Mouse (Mus musculus): ENCODE data around the gene Ugt1a10.
"Not testable (repeated sequence)": the region's sequence is repeated elsewhere in the genome, so short reads cannot be mapped to it uniquely, and the experiment has no call there.

Ugt1a10 gene

DNA sequence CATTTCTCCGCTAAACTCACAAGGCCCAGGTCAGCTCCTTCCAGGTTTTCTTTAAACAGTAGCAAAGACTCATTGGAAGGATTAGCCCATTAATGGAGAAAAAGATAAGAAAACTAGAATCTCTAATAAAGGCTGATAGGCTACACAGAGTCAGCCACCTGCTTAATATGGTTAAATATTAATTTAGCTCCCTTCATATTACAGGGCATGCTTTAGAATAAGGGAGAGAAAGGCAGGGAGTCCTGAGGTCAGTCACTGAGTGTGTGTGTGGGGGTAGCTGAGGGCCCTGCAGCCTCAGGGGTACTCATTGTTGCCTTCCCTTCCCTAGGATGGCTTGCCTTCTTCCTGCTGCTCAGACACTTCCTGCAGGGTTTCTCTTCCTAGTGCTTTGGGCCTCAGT, 83.0 kb downstream of the Ugt1a10 start:
- no peak for DNase-seq (ENCODE audit: low read depth, low spot score)

DNA sequence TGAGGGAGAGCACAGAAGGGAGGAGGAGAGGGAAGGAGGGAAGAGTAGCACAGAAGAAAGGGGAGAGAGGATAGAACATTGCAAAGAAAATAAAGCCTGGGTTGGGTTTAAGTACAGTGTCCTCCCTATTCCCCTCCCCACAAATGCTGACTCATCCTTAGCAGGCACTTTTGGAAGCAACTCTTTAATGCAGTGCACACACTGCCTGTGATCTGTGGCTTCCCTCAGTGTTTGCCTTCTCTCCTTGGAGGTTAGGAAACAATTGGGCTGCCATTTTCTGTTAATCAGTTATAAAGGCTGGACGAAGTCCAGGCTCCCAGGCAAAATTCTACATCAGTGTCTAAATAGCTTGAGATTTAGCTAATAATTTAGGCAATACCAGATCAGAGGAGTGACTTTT, 85.3 kb downstream of the Ugt1a10 start:
- not testable (repeated sequence) for DNase-seq (ENCODE audit: low read depth, low spot score)

DNA sequence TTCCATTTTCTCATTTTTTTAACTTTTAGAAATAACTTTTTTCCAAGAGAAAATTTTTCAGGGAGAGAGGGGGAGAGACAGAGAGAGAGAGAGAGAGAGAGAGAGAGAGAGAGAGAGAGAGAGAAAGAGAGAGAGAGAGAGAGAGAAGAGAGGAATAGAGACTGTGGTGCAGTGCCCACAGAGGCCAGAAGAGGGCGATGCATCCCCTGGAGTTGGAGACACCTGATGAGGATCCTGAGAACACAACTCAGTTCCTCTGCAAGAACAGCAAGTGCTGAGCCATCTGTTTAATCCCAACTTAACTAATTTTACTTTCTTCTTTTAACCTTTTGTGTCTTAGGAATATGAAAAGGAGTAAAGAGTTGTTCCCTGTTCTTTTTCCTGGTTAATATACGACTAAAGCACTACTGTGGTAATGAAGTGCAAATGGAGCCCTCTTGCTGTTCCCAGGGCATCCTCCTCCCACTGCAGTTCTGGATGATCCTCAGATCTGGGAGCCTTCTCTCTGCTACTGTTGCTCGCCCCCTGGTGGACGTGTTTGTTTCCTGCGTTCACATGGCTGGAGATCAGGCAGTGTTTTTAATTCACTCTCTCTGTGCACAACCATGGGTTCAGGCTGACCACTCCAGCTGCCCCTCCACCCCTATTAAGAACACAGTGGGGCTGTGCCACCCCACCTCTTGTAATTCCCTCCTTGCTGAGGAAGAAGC, 88.9 kb downstream of the Ugt1a10 start:
- peak; percentile 26 for DNase-seq (ENCODE audit: low read depth, low spot score)

DNA sequence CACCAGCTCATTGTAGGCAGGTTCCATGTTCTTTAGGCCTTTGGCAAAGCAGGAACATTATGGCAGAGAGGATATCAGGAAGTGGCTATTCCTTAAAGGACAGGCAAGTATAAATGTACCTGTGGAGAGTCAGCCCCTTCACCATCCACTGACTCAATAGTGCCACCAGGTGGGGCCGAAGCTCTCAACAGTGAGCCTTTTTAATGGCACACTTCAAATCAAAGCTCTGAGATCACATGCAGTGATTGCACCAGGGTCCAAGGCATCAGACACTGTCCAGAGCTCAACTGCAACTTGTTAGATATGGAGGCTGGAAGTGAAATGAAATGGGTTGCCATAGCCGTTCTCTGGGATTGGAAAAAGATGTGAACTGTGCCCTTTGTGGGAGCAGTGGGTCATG, 90.1 kb downstream of the Ugt1a10 start:
- not testable (repeated sequence) for DNase-seq (ENCODE audit: low read depth, low spot score)

DNA sequence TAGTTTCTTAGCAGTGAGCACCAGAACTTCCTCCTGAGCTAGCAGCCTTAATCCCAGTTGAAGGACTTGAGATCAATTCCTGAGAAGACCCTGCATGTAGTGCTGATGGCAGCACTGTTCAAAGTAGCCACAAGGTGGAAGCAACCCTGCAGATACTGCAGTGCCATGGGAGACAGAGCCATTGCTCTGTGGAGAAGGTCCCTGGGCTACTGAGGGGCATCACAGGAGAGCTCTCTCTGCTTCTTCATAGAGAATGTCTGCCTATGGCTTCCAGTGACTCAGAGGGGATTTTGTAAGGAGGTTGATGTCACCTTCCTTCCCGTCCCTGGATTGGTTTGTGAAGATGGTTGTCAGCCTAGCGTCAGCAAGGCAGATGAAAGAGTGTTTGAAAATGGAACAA, 94.9 kb downstream of the Ugt1a10 start:
- not testable (repeated sequence) for DNase-seq (ENCODE audit: low read depth, low spot score)

DNA sequence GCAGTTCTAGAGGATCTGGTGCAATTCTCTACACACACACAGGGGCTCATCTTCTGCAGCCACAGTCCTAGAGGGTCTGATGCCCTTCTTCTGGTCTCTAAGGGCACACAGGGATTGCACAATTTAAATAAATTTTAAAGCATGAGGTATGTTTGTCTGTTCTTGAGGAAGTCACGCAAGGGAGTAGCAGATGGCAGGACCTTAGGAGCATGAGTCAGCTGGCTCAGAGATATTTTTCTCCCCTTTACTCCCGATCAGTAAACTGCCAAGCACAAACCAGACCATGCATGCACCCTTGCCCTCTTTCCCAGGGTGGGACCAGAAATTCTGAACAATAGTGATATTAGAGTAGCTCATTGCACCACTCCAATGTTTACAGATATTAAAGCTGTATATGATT, 103.2 kb downstream of the Ugt1a10 start:
- no peak for DNase-seq (ENCODE audit: low read depth, low spot score)

DNA sequence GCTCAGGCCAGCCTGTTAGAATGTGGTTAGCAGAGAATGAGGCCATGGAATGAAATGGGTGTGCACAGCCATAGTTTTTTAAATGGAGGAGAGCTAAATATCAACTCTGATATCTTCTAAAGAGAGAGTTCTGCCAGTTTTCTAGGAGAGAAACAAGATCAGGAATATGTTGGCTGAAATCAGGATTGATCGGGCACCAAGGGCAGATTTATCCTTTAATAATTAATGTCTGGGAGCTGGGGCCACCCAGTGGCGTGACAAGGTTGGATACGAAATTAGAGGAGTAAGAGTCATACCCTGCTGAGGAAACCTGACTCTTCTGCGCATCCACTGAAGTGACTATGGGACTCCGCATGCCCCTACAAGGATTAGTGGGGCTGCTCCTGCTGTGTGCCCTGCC, 110.5 kb downstream of the Ugt1a10 start, which contains the start of gene Ugt1a5:
Ugt1a5 (plus strand) TSS at position 302 of the 400 bp plus-strand sequence.
- no peak for DNase-seq (ENCODE audit: low read depth, low spot score)

DNA sequence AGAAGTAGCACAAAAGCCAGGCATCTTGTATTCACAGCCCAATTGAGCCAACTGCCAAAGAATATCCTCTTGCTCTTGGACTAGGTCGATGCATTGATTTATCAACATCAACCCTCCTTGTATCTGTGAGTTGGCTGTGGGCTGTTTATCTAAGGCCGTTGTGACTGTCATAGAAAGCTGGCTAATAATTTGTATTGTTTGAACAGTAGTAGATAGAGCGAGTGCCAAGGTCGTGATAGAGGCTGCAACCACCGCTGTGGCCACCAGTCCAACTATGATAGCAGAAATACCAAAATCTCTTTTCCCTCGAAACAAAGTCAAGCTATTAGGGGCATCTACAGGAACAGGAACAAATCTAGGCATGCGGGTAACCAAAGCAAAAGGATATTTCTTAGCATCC, 117.0 kb downstream of the Ugt1a10 start:
- DNase-seq (ENCODE audit: low read depth, low spot score), result not testable (repeated sequence)

DNA sequence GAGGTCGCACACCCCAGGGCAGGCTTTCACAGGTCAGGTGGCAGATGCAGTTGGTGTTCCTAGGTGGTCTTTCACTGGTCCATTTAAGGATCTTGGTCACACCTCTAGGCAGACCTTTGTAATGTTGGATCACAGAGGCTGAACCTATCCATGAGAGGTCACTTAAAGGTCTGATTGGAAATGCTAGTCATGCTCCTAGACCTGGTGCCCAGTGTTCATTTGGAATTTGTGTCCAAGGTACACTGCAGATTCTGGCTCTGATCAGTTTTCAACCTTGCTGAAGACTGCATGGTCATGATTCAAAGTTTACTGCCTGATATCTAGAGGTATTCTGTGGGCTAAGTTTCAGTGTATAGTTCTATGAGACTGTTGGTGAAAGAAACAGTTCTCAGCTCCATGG, 124.5 kb downstream of the Ugt1a10 start:
- no peak for DNase-seq (ENCODE audit: low read depth, low spot score)

DNA sequence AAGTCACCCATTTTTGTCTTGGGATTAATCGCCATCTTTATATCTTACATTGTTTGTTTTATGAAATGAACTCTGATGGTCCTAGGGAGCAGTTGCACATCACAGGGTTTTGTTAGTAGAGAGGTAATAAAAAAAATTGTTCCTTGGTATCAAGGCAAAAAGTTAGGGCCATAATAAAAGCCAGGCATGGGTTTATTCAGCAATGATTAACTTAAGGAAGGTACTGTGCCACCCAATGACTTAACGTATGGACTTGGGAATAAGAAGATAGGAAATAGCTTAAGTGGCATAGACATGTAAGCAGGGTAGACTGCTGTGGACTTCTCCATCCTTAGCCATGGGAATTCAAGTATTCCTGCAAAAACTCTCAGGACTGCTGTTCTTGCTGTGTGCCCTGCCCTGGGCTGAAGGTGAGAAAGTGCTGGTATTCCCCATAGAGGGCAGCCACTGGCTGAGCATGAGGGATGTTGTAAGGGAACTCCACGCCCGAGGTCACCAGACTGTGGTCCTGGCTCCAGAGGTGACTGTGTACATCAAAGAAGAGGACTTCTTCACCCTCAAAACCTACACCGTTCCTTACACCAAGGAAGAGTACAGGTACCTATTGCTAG, 131.2 kb downstream of the Ugt1a10 start:
- DNase-seq (ENCODE audit: low read depth, low spot score), result no peak

DNA sequence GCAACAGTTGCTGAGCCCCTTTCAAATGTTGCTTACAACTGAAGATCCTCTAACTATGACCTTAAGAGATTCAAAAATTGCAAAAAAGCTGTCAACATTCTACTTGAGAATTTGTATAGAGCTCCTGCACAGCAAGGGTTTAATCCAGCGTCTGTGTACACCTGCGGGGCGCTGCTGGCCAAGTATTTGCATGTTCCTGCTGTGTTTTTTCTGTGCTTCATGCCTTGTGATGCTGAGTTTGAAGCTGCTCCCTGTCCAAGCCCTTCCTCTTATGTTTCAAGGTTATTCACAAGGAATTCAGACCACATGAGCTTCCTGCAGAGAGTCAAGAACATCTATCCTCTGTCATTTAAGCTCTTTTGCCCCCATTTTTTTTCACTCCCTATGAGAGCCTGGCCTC, 136.9 kb downstream of the Ugt1a10 start:
- no peak for DNase-seq (ENCODE audit: low read depth, low spot score)

DNA sequence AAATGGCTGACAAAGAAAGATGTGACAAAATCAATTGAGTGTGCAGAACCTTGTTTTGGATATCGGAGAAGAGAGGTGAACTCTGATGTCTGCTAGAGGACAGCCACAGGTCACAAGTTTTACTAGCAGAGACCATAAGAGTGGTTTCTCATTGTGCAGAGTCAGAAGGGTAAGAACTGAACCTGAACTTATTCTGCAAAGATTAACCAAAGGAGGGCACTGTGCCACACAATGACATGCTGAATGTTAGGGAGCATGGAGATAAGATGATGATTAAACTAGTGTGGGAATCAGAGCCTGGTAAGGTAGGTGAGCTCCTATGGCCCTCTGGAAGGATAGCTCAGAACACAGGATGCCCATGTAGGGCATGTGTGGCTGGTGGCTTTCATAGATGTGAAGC, 140.5 kb downstream of the Ugt1a10 start:
- DNase-seq (ENCODE audit: low read depth, low spot score), result no peak

DNA sequence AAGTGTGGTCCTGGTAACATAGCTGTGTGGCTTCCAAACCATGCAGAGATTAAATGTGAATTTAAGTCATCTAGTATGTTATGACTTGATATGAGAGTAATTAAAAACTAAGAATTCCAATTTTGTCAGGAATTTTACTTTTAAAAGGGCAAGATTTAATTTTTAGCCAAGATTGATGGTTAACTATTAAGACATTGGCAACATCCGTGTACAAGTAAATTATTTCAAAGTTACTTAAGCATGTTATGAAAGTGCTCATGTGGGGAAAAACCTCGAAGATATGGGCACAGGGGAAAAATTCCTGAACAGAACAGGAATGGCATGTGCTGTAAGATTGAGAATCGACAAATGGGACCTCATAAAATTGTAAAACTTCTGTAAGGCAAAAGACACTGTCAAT, 142.3 kb downstream of the Ugt1a10 start:
- no peak for DNase-seq (ENCODE audit: low read depth, low spot score)

DNA sequence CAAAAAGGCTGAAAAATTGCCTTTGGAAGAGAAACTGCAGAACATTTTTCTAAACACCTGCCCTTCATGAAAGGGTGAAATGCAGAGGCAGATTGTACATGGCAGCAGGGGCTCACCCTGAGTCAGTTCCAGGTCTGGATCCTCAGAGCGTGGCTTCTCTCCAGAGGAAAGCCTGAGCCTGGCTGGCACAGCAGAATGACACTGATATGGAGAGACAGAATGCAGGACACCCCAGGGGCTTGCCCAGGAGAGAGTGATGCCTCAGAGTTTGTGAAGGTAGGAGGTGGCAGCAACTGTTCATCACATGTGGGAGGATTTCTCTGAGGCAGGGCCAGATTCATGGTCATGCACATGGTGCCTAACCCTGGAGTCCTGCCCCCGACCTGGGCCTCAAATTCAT, 144.8 kb downstream of the Ugt1a10 start:
- no peak for DNase-seq (ENCODE audit: low read depth, low spot score)

DNA sequence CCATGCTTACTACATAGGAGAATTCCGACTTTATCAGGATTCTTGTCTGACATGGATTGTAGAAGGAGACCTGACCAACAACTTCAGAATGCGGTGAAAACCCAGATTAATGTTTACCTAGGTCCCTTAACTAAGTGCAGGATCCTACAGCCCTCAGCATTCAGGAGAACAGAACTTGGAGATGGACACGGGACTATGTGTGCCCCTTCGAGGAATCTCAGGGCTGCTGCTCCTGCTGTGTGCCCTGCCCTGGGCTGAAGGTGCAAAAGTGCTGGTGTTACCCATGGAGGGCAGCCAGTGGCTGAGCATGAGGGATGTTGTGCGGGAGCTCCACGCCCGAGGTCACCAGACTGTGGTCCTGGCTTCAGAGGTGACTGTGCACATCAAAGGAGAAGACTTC, 145.3 kb downstream of the Ugt1a10 start, which contains the start of gene Ugt1a2:
Ugt1a2 (plus strand) TSS at position 146 of the 400 bp plus-strand sequence.
- DNase-seq (ENCODE audit: low read depth, low spot score), result no peak

DNA sequence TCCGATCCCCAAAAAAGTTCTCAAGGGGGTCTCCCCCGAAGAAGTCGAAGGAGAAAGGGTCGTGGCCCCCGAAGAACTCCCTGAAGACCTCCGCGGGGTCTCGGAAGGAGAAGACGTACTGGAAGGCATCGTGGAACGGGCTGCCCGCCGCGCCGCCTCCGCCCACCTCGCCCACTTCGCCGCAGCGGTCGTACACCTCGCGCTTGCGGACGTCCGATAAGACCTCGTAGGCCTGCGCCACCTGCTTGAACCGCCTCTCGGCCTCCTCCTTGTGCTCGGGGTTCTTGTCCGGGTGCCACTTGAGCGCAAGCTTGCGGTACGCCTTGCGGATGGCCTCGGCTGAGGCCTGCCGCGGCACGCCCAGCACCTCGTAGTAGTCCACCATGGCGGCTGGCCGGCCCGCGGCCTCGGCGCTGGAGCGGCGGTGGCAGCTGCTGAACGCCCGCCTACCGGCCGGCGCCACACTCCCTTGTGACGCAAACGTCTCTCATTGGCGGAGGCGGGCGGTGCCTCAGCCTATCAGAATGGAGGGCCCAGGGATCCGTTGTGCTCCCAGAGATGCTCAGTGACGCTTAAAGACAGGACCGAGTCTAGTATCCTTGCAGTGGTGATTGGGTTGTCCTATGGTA, 150.2 kb downstream of the Ugt1a10 start, which contains the start of gene Dnajb3:
Dnajb3 (minus strand) TSS at position 489 of the 629 bp plus-strand sequence.
- peak; percentile 67 for DNase-seq (ENCODE audit: low read depth, low spot score)

DNA sequence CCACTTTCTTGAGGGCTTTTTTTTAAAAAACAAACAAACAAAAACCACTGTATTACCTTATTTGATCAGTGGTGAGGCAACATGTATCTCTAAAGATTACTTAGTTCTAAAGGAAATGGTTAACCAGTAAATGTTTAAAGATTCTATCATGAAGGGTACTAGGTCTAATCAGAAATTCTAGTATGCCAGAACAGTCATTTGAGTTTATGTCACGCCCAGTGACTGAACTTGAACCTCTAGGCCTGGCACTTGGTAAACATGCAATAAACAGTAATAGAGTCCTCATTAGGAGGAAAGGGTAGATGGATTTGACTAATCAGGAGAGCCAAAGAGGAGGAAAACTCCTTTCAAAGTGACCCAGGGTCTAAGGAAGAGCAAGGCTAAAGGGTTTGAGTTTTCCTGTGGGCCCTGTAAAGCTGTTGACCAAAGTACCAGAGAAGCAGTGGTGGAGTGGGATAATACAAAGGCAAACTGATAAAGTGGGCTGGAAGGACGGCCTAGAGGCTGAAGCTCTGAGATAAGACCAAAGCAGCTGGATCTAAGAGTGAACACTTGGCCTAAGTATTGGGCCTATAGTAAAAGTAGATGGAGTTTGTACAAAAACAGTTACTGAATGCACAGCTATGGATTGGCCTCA, 151.8 kb downstream of the Ugt1a10 start:
- no peak for DNase-seq (ENCODE audit: low read depth, low spot score)

DNA sequence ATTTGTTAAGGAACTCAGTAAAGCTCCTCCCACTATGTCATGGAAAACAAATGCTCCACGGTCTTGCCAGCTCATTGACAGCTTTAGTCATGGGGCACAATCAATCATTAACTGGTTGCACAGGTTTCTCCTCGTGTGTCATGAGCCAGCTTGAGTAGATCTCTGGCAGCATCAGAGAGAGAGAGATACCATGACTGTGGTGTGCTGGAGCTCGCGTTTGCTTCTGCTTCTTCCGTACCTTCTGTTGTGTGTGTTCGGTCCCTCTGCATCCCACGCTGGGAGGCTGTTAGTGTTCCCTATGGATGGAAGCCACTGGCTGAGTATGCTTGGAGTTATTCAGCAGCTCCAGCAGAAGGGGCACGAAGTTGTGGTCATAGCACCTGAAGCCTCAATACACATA, 156.6 kb downstream of the Ugt1a10 start, which contains the start of gene Ugt1a1:
Ugt1a1 (plus strand) TSS at position 148 of the 400 bp plus-strand sequence.
- peak; percentile 14 for DNase-seq (ENCODE audit: low read depth, low spot score)

DNA sequence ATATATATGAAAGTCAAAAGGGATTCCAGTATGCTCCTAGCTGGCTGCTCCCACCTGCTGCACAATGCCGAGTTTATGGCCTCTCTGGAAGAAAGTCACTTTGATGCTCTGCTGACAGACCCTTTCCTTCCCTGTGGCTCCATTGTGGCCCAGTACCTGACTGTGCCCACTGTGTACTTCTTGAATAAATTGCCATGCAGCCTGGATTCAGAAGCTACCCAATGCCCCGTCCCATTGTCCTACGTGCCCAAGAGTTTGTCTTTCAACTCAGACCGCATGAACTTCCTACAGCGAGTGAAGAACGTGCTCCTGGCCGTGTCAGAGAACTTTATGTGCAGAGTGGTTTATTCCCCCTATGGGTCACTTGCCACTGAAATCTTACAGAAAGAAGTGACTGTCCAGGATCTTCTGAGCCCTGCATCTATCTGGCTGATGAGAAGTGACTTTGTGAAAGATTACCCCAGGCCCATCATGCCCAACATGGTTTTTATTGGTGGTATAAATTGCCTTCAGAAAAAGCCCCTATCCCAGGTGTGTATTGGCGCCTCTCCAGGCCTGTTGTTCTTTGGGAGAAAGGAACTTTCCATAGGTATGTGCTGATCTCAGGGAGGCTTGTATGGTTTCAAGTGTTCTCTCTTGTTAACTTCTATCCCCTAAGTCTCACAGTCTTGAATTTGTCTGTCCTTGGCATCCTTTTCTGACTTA, 157.3 kb downstream of the Ugt1a10 start:
- DNase-seq (ENCODE audit: low read depth, low spot score), result peak; percentile 12

DNA sequence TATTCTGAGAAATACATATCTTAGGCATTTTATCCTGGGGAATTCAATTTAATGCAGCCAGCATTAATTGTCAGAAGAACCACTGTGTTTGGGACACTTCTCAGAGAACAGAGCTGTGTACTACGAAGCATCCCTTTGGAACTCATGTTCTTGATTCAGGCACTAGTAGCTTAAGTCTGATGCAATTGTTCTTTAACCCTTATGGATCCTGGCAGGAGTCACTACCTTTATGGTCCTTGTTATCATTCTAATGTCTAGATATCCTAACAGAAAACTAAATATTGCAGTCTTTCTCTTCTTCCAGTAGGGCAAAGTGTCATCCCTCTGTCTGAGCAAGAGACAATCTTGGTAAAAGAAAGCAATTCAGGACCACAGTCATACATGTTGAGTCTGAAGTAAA, 157.9 kb downstream of the Ugt1a10 start:
- peak; percentile 3 for DNase-seq (ENCODE audit: low read depth, low spot score)

DNA sequence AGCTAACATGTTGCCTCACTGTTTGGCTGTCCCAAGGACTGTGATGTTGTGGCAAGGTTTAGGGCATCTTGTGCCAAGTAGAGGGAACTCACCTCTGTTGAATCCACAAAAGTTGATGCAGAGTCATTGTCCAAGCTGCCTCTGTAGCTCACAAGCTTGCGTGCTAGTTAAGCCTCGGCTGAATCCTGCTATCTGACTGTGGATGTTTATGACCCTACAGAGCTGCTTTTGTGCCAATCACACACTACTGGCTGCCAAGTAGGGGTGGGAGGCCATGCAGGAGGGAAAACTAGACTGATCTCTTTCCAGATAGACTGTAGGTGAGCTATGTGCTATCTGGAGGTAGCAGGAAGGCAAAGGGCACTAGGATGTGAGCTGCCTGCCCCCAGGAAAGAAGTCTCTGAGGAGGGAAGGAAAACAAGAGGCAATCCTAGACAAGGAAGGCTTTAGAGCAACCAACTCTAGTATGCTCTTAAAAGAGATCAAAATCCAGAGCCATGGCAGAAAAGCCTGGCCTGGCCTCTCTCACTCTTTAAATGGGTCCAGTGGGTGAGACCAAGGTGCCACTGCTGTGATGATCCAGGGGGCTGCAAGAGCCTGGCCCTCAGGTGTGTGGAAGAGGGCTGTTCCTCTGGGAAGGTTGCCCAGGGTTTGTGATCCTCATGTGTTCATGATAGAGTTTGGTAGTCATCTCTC, 158.7 kb downstream of the Ugt1a10 start:
- peak; percentile 18 for DNase-seq (ENCODE audit: low read depth, low spot score)

All from CD4-positive helper T cell, adult 2 months (primary cell).